Mouse (Mus musculus) kidney, postnatal 36 days (tissue): ENCODE results near the gene Gm7233.
"Not testable (repeated sequence)": the region's sequence is repeated elsewhere in the genome, so short reads cannot be mapped to it uniquely, and the experiment has no call there.

ENCODE experiments used
- DNase-seq, 2 experiments: peaks; one replicate each; pipeline ENCODE4 v3.0.0; 2021 to 2022; ENCODE audit warnings: mixed read lengths in 2 of 2

Gene Gm7233

DNA sequence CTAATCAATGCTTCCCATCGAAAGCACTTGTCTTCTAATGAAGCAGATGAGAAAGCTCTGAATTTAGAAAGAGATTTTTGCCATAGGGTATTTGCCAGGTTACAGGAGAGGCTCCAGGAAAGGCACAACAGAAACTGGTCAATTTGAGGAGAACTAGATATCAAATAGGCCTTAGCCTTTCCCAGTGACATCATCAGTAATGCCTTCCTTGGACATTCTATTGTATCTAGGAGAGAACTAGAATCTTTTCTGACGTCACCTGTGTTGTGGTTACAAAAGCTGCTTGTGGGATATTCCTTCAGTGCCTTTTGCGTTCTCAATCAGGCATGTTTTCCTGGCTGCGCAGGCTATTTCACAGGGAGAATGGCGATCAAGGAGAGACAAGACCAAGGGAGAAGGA, at the start of gene Gm7233:
Gene Gm7233 (plus strand): TSS at position 301 of the 400 bp plus-strand sequence.
- DNase-seq: not testable (repeated sequence)

- not testable (repeated sequence) for DNase-seq
Measured at GRCm38 (mm10) chr14:43167189-43167588, 12.5 kb upstream of the Gm7233 start.

DNA sequence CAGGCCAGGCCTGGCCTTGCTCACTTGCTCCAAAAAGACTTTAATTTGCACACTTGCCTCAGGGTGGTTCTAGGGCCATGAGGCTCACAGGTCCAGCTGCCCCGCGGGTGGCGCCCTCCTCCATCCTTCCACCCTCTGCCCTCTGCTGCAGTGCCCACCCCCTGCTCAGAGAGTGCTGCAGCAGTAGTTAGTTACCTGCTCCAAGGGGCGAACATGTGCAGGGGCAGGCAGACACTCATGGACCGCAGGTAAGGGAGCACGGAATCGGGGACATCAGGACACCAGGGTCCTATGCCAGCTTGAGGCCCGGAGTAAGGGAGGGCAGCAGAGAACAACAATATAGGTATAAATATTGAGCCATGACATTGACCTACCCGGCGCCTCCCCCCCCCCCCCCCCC, 11.7 kb upstream of the Gm7233 start:
- DNase-seq: not testable (repeated sequence)

- not testable (repeated sequence) for DNase-seq
Measured at GRCm38 (mm10) chr14:43168573-43169170, 11.0 kb upstream of the Gm7233 start.

DNA sequence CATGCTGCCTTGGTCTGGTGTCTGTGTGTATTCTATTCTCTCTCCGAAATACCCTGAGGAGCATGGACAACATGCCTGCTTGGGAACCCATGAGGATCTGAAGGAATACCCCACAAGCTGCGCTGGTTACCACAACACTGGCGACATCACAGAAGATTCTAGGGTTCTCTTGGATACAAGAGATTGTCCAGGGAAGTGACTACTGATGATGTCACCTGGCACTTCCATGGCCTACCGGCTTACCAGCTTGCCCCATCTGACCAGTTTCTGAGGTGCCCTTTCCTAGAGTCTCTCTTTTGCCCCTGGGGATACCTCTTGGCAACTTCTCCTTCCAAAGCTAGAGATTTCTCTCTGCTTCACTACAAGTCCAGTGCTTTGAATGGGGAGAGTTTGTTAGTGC, 55.5 kb downstream of the Gm7233 start, which contains the start of gene Gm8122:
Gene Gm8122 (minus strand): TSS at position 101 of the 400 bp plus-strand sequence.
- DNase-seq: not testable (repeated sequence)
